Mouse (Mus musculus): ENCODE measurements around the gene Fer.
"Not testable (repeated sequence)": the region's sequence is repeated elsewhere in the genome, so short reads cannot be mapped to it uniquely, and the experiment has no call there.

Fer gene

DNA sequence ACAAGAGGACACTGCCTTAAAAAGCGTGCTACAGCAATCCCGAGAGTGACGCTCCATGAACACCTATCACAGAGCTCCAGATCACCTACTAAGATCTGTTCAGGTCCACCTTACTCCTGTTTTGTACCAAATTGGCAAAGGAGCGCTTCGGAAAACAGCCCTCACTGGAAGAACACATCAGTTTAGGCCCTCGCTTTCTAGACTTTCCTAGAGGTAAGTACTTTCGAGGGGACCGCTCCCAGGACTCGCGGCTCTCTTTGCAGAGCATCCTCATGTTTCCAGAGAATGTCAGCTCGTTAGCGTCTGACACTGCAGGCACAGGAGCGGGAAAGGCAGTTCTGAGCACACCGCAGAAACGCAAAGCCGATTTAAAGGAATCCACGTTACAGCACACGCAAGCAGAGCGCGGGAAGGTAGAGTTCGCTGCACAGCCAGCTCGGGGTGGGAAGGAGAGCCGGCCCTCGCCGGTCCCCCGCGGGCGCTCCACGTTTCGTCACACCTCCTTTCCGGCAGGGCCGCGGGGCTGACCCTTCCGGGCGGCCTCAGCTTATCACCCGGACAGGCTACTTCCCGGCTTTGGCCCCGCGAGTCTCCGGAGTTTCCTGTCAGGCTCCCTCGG lies at the start of gene Fer:
Gene Fer, plus strand, starts transcription at position 51 of the 619 bp plus-strand sequence.
- no peak for DNase-seq

DNA sequence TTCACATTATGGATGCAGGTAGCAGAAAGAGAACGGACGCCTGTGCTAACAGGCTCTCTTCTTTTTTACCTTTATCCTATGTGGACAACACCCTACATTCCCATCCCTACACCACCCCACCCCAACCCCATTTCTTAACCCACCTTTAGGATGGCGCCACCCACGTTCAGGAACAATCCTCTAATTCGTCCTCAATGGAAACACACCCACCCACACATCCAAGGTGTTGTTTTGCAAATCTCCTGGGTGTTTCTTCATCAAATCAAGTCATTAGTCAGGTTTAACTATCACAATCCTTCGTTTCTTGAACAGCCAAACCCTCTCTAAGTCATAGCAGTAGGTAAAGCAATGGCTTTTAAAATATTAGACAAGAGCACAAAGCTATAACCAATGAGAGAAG lies 49.3 kb upstream of the Fer start:
- DNase-seq = no peak

DNA sequence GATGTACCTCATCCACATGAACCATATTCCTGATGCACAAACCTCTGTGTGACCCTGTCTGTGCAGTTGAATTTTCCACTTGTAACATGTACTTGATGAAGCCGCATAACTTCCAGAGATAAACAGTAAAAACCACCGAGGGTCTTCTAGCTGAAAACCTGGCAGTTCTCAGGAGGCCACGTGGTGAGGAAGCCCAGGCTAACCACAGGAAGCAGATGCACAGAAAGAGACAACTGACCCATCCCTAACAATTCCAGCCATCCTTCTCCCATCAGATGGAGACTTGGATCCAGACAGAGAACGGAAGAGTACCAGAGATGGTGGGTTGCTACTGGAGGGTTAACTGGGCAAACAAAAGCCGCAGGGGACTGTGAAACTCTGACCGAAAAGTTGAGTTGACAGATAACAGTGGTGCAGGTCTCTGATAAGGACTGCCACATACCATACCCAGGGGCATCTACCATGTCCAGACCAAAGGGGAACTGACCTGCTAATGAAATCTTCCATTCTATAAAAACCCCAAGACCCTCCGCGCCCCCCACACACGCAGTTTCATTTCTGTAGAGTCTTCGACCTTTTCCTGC lies 44.3 kb upstream of the Fer start:
- no peak for DNase-seq

DNA sequence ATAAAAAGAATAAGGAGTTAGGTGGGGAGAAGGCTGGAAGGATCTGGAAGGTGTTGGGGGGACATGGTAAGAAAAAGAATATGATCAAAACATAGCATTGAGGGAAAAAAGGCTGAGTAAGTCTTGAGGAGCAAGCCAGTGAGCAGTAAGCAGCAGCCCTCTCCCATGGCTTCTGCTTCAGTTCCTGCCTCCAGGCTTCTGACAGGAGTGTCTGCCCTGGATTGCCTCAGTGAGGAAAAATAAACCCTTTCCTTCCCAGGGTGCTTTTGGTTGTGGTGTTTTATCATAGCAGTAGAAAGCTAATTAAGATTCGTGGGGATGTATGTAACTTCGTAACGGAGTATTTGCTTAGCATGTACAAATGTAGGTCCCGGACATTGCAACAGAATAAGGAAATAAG lies 38.7 kb upstream of the Fer start:
- no peak for DNase-seq

DNA sequence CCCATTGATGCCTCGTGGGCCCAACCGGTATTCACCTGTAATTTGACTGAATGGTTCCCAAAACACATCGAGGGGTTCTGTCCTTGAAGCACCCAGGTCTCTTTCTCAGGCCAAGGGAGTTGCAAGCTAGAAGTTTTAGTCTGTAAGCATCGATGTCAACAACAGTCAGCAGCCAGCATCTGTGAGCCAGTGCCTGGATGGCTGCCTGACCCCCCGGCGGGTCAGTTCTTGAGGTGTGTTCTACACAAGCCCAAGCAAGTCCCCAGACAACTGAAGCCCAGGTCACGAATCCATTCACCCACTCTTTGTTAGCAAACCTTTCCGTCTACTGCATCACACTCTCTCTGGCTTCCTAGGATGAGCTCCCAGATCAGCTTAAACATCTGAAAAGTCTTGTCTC lies 36.7 kb upstream of the Fer start:
- DNase-seq = no peak

DNA sequence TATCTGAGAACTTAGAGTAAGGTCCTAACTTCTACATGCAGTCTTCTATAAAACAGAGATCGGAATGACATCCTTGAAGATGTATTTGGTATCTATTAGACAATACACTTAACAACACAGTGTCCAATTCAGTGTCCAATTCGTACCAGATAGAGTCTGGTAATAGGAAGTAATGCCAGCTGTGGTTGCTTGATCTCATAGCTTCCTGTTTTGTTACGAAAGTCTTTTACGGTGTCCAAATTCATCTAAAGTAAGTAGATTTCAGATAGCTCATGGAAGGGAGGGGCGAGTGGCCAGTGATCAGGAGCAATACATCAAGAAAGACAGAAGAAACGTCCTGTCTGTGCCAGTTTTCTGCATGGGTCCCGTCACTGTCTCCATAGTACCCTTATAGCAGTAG lies 36.1 kb upstream of the Fer start:
- DNase-seq = no peak

DNA sequence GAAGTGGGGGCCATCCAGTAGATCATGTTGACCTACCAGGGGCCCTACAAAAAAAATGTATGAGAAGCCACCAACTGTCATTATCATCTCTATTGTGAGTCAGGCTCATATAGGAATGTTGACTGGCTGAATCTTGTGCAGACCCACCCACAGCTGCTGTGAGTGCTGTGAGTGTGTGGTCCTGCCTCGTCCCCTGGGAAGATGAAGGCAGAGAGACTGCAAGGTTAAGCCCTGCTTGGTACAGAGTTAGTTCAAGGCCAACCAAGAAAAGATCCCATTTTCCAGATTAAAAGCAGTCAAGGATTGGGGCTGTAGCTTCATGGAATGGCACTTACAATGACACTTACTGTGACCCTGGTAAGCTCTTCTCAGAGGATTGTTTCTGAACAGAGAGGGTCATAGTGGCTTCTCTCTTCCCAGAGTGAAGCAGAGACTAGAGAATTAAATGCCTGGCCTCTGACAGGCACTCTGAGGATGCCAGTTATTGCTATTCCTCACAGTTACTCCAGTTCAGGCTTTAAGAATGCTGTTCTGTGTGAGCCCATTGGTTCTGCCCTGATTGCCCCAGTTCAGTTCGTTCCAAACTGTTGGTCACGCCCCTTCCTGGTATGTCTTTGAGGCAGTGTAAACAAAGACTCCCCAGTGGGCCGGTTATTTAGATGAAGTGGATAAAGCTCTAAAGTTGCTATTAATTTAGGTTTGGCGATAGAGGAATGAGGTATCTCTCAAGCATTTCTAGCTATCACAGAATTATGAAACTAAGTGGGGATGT lies 34.1 kb upstream of the Fer start:
- no peak for DNase-seq

DNA sequence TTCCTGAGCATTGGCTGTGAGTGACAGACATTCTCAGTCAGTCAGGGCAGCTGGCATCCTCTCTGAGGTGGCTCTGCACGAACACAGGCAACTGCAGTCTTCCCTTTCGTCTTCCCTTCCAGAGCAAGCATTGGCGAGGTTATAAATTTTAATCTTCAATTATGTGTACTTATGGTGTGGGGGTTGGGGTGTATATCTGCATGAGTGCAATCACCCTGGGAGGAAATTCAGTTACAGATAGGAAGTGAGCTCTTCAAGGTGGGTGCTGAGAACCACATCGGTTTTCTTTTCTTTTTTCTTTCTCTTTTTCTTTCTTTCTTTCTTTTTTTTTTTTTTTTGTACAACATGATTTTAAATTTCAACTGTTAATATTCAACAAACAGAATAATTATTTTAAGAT lies 31.3 kb upstream of the Fer start:
- DNase-seq = no peak

DNA sequence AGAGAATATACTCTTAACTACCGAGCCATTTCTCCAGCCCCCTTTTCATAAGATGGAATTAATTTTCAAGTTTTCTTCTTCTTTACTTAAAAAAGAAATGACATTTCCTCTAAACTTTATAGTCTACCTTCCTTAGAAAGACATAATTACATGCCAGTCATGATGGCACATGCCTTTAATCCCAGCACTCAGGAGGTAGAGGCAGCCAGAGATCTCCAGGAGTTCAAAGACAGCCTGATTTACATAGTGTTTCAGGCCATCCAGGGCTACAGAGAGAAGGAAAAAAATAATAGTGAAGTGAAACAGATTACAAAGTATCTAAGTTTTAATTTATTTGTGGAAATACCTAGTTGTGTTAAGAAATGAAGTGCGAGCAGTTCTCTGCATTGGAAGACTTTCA lies 26.6 kb upstream of the Fer start:
- no peak for DNase-seq

DNA sequence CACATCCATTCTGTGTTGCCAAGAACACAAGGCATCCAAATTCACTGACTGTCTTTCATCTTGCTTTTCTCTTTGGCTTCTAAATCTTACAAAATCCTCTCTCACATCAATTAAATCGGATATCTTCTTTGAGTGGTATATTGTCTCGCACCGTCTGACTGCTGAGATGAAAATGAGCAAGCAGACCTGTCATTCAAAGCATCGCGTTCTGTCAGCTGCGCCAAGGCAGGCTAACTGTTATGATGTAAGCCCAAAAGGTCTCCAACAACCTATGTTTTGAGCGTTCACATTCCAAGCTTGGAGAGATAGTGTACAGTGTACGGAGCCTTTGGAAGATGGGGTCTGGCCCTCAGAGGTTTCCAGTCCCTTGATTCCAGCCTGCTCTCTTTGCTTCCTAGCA lies 26.2 kb upstream of the Fer start:
- no peak for DNase-seq

DNA sequence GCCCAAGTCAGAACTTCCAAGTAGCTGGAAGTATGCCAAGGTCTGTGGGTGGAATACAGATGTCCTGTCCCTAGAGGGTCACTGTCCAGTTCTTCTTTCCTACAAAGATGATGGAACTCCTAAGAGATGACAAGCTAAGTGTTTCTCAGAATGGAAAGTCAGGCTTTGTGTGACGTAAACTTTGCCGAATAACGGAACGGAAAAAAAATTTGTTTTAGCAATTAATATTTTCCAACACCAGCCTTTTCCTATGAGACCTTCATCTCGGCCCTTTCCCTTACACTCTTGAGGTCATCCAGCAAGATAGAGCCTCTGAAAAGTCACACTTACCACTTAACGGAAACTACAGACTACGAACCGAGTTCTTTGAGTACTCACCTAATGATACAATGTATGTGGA lies 24.7 kb upstream of the Fer start:
- DNase-seq = no peak

DNA sequence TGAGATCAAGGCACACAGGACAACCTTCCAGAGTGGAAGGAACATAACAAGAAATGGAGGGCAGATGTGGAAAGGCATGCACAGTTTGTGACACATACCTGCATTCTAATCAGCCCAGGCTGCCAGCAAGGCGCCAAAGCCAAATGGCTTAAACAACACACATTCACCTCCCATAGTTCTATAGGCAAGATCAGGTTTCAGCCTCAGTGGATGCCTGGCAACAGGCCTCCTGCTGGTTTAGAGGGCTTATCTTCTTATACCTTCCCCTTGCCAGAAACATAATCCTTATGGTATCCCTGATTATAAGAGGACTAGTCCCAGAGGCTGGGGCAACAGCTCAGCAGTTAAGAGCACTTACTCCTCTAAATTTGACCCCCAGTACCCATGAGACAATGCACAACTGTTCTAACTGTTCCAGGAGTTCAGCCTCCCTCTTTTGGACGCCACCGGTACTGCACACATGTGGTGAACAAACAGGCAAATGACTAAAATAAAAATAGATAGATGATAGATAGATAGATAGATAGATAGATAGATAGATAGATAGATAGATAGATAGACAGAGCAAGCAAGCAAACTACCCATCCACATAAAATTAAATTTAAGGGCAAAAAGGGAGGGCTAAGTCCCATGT lies 23.1 kb upstream of the Fer start:
- no peak for DNase-seq

DNA sequence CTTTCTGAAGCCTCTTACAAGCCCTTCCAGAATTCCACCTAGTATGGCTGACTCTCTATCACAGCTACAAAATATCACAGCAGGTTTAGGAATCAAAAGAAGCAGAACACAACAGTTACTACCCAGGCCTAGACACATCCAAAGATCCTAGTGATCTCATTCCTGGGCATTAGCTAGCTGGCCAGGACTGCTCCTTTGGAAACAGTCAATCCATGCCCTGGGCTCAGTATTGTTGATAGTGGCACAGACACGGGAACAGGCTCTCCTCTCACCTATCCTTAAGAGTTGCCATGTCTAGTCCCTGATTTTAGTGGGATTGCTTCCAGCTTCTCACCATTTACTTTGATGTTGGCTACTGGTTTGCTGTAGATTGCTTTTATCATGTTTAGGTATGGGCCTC lies 20.6 kb upstream of the Fer start:
- no peak for DNase-seq

DNA sequence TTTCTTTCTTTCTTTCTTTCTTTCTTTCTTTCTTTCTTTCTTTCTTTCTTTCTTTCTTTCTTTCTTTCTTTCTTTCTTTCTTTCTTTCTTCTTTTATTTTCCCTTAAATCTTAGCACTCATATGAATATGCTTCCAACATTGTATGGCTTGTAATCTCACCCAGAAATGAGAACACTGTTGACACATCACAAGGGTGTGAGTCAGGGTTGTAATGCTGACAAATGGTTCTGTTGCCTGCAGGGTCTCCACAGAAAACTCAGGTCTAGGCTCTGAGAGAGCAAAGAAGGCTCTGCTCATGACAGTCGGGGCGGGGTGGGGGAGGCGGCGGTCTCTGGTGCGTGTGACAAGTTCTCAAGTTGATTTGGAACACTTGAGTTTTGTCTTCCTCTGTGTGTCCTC lies 17.9 kb upstream of the Fer start:
- DNase-seq = no peak

DNA sequence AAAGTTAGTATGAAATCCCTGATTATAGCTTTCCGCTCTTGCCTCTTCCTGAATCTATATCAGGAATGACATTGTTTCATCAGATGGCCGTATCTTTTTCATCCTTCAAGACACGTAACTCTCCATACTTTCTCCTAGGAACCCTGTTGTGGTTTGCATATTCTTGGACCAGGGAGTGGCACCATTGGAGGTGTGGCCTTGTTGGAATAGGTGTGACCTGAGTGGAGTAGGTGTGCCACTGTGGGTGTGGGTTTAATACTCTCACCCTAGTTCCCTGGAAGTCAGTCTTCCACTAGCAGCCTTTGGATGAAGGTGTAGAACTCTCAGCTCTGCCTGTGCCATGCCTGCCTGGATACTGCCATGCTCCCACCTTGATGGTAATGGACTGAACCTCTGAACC lies 17.1 kb upstream of the Fer start:
- not testable (repeated sequence) for DNase-seq

DNA sequence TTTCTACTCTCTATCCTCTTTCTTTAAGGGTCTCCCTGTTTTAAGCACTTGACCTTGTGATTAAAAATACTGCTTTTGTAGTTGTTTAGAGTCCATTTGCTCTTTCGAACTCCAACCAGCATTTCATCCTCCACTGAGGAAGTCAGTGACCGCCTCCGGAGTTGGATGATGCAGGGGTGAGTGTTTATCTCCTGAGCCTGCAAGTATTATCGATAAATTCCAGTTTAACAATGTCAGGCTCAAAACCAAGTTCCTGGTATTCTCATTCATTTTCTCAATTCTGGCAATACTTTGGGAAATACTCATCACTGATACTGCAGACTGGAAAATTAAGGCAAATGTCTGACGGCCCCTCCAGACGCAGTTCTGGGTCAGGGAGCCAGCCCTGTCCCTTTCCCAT lies 13.7 kb upstream of the Fer start:
- DNase-seq = no peak

DNA sequence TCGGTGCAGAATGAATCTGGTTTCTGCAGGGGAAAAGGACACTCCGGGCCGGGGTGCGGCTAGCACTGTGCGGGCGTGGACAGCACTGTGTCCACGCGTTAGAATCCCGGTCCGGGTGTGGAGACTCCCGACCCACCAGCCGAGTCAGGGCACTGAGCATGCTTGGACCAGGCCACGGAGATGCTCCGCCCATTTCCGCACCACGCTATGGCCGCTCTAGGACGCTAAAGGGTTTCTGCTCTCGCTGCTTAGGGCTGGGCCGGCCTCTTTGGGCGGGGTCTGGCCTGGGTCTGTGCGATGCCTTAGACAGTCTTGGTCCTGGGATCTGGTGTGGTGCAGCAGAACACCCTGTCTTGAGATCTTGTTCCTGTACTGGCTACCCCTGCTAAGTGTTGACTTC lies 13.3 kb upstream of the Fer start:
- DNase-seq = peak; percentile 4 to 17

DNA sequence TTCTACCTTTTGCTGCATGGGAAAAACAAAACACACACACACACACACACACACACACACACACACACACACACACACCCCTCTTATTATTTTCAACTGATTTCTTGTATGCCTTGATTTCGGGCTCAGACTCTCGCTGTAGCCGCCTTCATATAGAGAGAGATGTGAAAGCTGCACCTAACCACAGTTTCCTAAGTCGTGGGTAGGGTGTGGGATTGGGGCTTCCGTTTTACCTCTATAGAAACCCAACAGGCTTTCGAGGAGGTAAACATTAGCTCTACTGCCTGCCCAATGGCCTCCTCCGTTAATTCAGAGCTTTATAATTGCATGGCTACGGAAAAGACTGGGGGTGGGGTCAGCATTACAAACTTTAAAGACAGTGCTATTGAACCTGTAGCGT lies 12.8 kb upstream of the Fer start:
- peak in 1 of 2 experiments; percentile 5 for DNase-seq

DNA sequence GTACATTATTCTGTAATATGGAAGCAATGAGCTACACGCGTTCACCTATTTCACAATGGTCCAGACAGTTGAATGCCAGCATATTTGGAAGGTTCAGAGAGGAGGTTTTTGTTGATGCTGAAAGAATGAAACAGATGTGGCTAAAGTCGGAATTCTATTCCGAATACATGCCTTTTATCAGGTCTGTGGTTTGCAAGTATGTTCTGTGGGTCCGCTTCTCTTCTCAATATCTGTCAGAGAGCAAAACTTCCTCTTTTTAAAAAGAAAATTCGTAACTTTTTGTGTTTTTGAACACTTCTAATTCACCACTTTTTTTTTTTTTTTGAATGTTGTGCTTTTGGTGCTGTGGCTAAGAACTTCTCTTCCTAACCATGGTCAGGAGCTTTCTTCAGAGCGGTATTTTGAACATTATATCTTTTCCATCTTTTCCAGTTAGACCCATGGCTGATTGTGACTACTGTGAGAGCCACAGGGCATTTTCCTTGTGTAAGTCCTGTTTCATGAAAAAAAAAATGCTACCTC lies 5.8 kb upstream of the Fer start:
- DNase-seq = no peak

DNA sequence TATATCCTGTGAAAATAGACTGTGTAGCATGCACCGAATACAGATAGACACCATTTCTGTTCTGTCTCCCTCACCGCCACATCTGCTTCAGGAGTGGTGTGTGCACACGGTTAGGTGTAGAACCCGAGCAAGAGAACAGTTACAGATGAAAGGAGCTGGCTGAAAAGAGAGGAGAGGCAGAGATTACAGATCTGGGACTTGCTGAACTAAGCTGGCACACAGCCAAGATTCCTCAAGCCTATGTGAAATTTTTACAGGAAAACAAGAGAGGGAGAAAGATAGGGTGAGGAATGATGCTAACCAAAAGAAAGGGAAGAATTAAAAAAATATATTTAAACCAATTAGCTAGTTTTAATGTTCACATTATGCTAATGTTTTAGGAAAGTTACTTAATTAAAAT lies 1.9 kb upstream of the Fer start:
- DNase-seq = no peak

DNA sequence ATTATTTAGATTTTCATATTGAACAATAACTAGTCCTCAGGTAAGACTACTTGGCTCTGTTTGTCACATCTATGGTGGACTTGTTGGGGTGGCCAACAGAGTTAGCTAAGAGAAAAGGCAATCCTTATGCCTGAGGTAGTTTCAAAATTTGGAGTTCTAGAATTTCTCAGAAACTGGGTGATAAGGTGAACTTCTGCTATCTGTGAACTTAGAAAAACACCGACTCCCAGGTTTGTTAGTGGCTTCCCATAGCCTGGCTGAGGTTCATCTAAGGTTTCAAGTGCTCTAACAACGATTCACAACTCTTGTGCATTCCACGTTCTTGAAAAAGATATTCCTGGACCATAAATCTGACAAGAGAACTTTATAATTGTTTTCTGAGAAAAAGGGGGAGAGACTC lies 463 bp upstream of the Fer start:
- DNase-seq = no peak

DNA sequence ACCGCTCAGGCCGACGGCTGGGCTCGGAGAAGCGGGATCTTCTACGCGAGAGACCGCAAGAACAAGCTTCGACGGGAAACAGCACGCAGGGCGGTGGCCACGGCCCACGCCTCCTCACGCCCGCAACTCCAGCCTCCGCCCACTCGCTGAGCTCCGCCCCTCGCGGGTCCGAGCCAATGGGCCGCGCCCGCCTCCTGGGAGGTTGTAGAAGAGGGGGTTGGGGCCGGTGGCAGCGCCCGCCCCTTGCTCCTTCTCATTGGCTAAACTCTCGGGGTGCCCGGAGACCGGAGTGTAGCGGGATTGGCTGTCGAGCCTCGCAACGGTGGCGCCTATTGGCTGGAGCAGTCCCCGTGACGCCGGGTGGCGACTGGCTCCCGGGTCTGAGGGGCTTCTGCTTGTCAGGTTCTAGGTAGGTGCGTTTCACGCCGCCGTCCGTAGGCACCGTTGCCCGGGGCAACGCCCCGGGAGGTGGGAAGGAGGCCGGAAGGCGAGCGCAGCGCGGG lies 836 bp downstream of the Fer start, which contains the start of gene A930002H24Rik:
Gene A930002H24Rik, minus strand, starts transcription at position 145 of the 503 bp plus-strand sequence.
- DNase-seq = peak; percentile 80 to 87

DNA sequence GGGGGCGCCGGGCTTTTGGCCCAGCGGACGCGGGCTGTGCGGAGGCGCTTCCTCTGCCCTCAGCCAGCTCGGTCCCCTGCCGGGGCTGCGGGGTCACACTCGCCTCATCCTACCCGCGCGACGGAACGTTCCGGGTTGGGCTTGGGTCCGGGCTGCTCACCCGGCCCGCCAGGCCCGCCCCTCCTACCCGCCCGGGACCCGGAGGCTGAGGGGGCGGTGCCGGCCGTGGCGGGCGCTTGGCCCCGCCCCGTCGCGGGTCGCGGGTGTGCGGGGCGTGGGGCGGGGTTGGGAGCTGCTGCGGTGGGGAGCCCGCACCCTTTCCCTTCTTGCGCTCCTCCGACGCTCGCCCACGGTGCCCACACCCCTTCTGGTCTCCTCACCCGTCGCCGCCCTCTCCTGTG lies 1.3 kb downstream of the Fer start:
- no peak for DNase-seq
